Mouse (Mus musculus) heart, embryonic 16.5 days (tissue): Measurements from ENCODE around the gene Btla. TPM values are rescaled to one million over a fixed set of nuclear protein-coding genes. Genes with fewer than 3 reads are reported as not detected.

Experiments used
- ATAC-seq: fragments of 200-750 bp; cut with Nextera tagmentation; replicated peaks from 2 replicates; pipeline ENCODE4 v1.8.0; 2017; ENCODE audit warnings: moderate number of reproducible peaks; ENCODE audit not compliant: insufficient read depth, low FRiP score; ENCODE audit errors: extremely low read depth
- H3K27ac ChIP-seq: fragments of 300-500 bp; sonication (generic); 2 replicates; pipeline ENCODE4 v1.5.1; 2014; ENCODE audit warnings: mild to moderate bottlenecking, low read length, control low read depth, moderate library complexity
- H3K27me3 ChIP-seq: fragments of 300-500 bp; sonication (generic); 2 replicates; pipeline ENCODE4 v1.6.1; 2014; ENCODE audit warnings: low read length, mixed read lengths; ENCODE audit not compliant: control insufficient read depth, insufficient read depth
- H3K36me3 ChIP-seq: fragments of 300-500 bp; sonication (generic); 2 replicates; pipeline ENCODE4 v1.6.1; 2014; ENCODE audit not compliant: control insufficient read depth, insufficient read depth
- H3K4me1 ChIP-seq: fragments of 300-500 bp; sonication (generic); 2 replicates; pipeline ENCODE4 v1.6.1; 2014; ENCODE audit warnings: low read length, mixed read lengths; ENCODE audit not compliant: control insufficient read depth, insufficient read depth
- H3K4me2 ChIP-seq: fragments of 300-500 bp; sonication (generic); 2 replicates; pipeline ENCODE4 v1.6.1; 2014; ENCODE audit warnings: low read depth, mild to moderate bottlenecking, control low read depth, low read length
- H3K4me3 ChIP-seq: fragments of 300-500 bp; sonication (generic); 2 replicates; pipeline ENCODE4 v1.5.1; 2014; ENCODE audit warnings: mild to moderate bottlenecking, control low read depth, low read length
- H3K9ac ChIP-seq: fragments of 300-500 bp; sonication (generic); 2 replicates; pipeline ENCODE4 v1.6.1; 2014; ENCODE audit warnings: low read length, control low read depth
- H3K9me3 ChIP-seq: fragments of 300-500 bp; sonication (generic); replicated peaks from 2 replicates; pipeline ENCODE4 v1.6.1; 2016; ENCODE audit warnings: low read length; ENCODE audit not compliant: control insufficient read depth
- WGBS: fragments of 180-500 bp; shearing (Covaris S2); extraction: QIAGEN DNeasy Blood & Tissue Kit; methylation state at CpG from one replicate; pipeline ENCODE4 v1.1.7; 2014; 5-methylcytosine and 5-hydroxymethylcytosine counted together
- polyA plus RNA-seq: library from polyadenylated mRNA; unstranded; fragments of >200 nt; fragmentation: Nextera tagmentation; extraction: Ambion mirVana; gene quantifications from 2 replicates; pipeline ENCODE4 v1.2.1, GENCODE M21; 2015

Btla gene
- polyA plus RNA-seq, 1 experiment from 2014 or later = 0.49 TPM

GRCm38 (mm10) chr16:45222771-45223170 is 1.3 kb upstream of the Btla start:
- no peak for ATAC-seq
- no peaks in the 10 kb centered on the region for H3K36me3 ChIP-seq

GRCm38 (mm10) chr16:45224431-45225008 is 405 bp downstream of the Btla start:
- 65% methylated on average over 4 of the region's 4 CpGs for WGBS
- H3K36me3 ChIP-seq = no peaks in the 10 kb centered on the region
- no peaks in the 10 kb centered on the region for H3K9me3 ChIP-seq
- no peak overlapping the region for H3K4me3 ChIP-seq
- H3K27me3 ChIP-seq = no peaks in the 10 kb centered on the region
- H3K4me2 ChIP-seq = no peak overlapping the region
- H3K9ac ChIP-seq = no peak overlapping the region
- no peaks in the 10 kb centered on the region for H3K4me1 ChIP-seq
- no peak overlapping the region for H3K27ac ChIP-seq
- ATAC-seq = no peak

More at GRCm38 (mm10) chr16:45222771-45223170, 1.3 kb upstream of the Btla start:
- no peaks in the 10 kb centered on the region for H3K9me3 ChIP-seq
- no peak overlapping the region for H3K4me2 ChIP-seq
- WGBS = 69% methylated on average over 3 of the region's 3 CpGs
- H3K4me1 ChIP-seq = no peaks in the 10 kb centered on the region
- no peak overlapping the region for H3K9ac ChIP-seq
- no peak overlapping the region for H3K4me3 ChIP-seq
- H3K27ac ChIP-seq = no peak overlapping the region
- no peaks in the 10 kb centered on the region for H3K27me3 ChIP-seq

DNA sequence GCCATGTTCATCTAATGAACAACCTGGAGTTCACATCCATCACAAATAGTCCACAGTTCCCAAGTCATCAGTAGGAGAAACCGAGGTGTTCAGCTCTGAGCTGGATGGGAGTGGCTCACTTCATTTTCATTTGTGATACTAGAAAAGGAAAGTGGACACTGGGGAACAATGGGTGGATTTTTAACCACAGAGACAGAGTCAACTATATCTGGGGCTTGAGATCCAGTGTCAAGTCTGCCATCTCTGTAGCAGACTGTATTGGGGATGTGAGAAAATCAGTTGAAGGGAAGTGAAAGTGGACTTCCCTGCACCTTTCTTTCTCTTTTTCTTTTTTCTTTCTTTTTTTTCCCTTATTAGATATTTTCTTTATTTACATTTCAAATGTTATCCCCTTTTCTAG is 2.9 kb downstream of the Btla start:
- no peak overlapping the region for H3K27ac ChIP-seq

GRCm38 (mm10) chr16:45231296-45231695 is 7.2 kb downstream of the Btla start:
- H3K9me3 ChIP-seq = no peaks in the 10 kb centered on the region
- H3K27ac ChIP-seq = no peak overlapping the region
- no peak overlapping the region for H3K9ac ChIP-seq
- no peaks in the 10 kb centered on the region for H3K4me1 ChIP-seq
- WGBS = 82% methylated on average over 1 of the region's 1 CpGs
- no peaks in the 10 kb centered on the region for H3K27me3 ChIP-seq
- H3K4me3 ChIP-seq = no peak overlapping the region
- no peaks in the 10 kb centered on the region for H3K36me3 ChIP-seq
- no peak overlapping the region for H3K4me2 ChIP-seq
- ATAC-seq = no peak

More for the DNA sequence above, 2.9 kb downstream of the Btla start:
- 71% methylated on average over 1 of the region's 1 CpGs for WGBS
- Histone ChIP-seq H3K4me1 (no peaks in the 10 kb centered on the region), H3K36me3 (no peaks in the 10 kb centered on the region), H3K9ac (no peak overlapping the region), H3K4me3 (no peak overlapping the region), H3K27me3 (no peaks in the 10 kb centered on the region), H3K4me2 (no peak overlapping the region), H3K9me3 (no peaks in the 10 kb centered on the region)
- ATAC-seq = no peak

- Histone ChIP-seq H3K27me3 (no peaks in the 10 kb centered on the region), H3K9ac (no peak overlapping the region), H3K4me2 (no peak overlapping the region), H3K9me3 (no peaks in the 10 kb centered on the region), H3K27ac (no peak overlapping the region), H3K4me1 (no peaks in the 10 kb centered on the region), H3K4me3 (no peak overlapping the region), H3K36me3 (no peaks in the 10 kb centered on the region)
- ATAC-seq = no peak
- WGBS = 81% methylated on average over 3 of the region's 3 CpGs
These were observed 8.9 kb downstream of the Btla start for GRCm38 (mm10) chr16:45233007-45233406.

GRCm38 (mm10) chr16:45242700-45243099 is 18.6 kb downstream of the Btla start:
- H3K4me3 ChIP-seq = no peak overlapping the region
- H3K4me1 ChIP-seq = no peaks in the 10 kb centered on the region
- no peak overlapping the region for H3K9ac ChIP-seq
- no peak for ATAC-seq
- H3K27me3 ChIP-seq = no peaks in the 10 kb centered on the region
- no peak overlapping the region for H3K4me2 ChIP-seq
- H3K27ac ChIP-seq = no peak overlapping the region
- no peaks in the 10 kb centered on the region for H3K9me3 ChIP-seq
- no peaks in the 10 kb centered on the region for H3K36me3 ChIP-seq
- 74% methylated on average over 1 of the region's 1 CpGs for WGBS

DNA sequence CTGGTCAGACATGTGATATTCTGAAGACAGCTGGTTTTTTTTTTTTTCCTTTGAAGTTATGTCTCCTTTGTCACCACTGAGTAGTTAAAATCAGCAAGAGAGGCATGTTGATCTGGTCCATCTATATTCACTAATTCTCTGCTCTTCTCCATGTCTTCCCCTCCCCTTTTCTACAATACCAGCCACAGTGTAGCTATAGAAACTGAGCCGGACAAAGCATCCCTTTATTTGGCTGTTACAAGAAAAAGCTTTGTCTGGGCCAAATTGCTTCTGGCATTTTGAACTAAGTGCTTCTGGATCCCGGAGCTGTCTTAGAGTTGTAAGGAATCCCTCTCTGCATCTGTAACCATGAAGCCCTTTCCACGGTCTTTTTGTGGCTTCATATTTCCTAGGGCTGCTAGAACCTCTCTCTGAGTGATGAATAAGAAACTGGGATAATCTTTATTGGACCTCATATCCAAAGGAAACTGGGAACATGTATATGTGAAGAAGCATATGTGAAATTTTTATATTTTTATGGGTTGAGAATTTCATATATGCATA is 20.9 kb downstream of the Btla start:
- Histone ChIP-seq H3K27ac (no peak overlapping the region), H3K36me3 (no peaks in the 10 kb centered on the region), H3K9ac (no peak overlapping the region), H3K27me3 (no peaks in the 10 kb centered on the region), H3K9me3 (no peaks in the 10 kb centered on the region), H3K4me2 (no peak overlapping the region), H3K4me1 (no peaks in the 10 kb centered on the region), H3K4me3 (no peak overlapping the region)
- WGBS = 60% methylated on average over 3 of the region's 3 CpGs
- no peak for ATAC-seq

DNA sequence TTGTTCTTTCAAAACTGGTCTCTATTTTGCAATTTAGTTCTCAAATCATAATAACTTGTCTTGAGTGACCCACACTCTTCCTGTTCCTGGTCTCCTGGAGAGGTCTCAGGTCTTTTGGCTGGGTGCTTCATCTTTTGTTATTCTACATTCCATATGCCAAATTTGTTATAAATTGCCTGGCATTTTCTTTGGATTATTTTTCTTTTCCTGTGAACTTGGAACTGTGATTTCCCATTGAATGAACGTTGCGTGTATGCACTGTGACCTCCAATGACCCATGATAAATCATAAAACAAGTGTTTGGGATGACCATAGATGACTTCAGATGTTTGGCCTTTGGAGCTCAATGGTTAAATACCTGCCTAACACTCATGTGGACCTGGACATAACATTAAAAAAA is 25.6 kb downstream of the Btla start:
- H3K9me3 ChIP-seq = no peaks in the 10 kb centered on the region
- no peak overlapping the region for H3K27ac ChIP-seq
- H3K36me3 ChIP-seq = no peaks in the 10 kb centered on the region
- no peak overlapping the region for H3K4me3 ChIP-seq
- H3K4me2 ChIP-seq = no peak overlapping the region
- H3K9ac ChIP-seq = no peak overlapping the region
- WGBS = 64% methylated on average over 2 of the region's 2 CpGs
- no peaks in the 10 kb centered on the region for H3K27me3 ChIP-seq
- ATAC-seq = no peak
- no peaks in the 10 kb centered on the region for H3K4me1 ChIP-seq

DNA sequence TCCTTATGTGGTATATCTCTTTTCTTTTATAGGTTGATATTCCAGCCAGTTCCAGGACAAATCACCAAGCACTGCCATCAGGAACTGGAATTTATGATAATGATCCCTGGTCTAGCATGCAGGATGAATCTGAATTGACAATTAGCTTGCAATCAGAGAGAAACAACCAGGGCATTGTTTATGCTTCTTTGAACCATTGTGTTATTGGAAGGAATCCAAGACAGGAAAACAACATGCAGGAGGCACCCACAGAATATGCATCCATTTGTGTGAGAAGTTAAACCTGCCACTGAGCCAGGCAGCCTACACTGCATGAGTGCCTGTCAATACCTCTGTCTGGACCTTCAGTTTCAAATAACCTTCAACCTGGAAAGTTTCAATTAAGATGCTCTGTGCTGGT is 26.2 kb downstream of the Btla start:
- Histone ChIP-seq H3K4me3 (no peak overlapping the region), H3K4me2 (no peak overlapping the region), H3K9ac (no peak overlapping the region), H3K27ac (no peak overlapping the region), H3K9me3 (no peaks in the 10 kb centered on the region), H3K36me3 (no peaks in the 10 kb centered on the region), H3K27me3 (no peaks in the 10 kb centered on the region), H3K4me1 (no peaks in the 10 kb centered on the region)
- ATAC-seq = no peak
